8 mouse cellular contexts compared by ENCODE assay signal in the genomic region with DNA sequence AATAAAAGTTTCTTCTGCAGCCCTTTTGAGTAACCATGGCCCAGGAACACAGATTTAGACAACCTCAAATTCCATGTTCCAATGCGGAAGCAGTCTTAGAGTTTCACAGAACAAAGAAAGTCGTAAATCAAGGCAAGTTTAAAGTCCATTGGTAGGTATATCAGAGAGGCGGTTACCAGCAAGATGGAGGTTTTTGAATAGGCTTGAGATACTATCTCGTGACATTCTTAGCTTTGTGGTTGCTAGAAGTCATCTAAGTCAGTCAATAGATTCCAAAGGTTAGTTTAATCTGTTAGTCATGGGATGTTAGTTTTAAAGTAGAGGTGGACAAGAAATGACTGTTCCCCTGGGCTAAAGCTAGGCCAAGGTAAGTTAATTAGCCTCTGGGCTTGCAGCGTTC. TPM values are rescaled to one million over a fixed set of nuclear protein-coding genes. Genes with fewer than 3 reads are reported as not detected.
DNase-seq lines count a peak whose midpoint lies in the region; ATAC-seq lines count a peak whose summit lies in the region.

Gene Fgd4 (minus strand): TSS at position 89 of the 400 bp plus-strand sequence.

- ATAC-seq in embryonic facial prominence, embryonic 13.5 days (ENCODE audit: insufficient number of reproducible peaks, insufficient read depth, low FRiP score, low TSS enrichment, low read depth): no peak
- no peak for ATAC-seq in heart, embryonic 16.5 days (replicated peaks; ENCODE audit: extremely low read depth, insufficient read depth, low FRiP score)
- ATAC-seq in midbrain, embryonic 16.5 days: no peak

- H3K9me3 ChIP-seq in embryonic facial prominence, embryonic 13.5 days: no peaks in the 10 kb centered on the region
- no peaks in the 10 kb centered on the region for H3K9me3 ChIP-seq in heart, embryonic 16.5 days (replicated peaks; ENCODE audit: control insufficient read depth, low read length)
- H3K9me3 ChIP-seq in midbrain, embryonic 16.5 days (replicated peaks; ENCODE audit: control insufficient read depth, low read length, poor library complexity, severe bottlenecking): no peaks in the 10 kb centered on the region

- WGBS in embryonic facial prominence, embryonic 13.5 days: 43% methylated on average over 5 of the region's 5 CpGs
- 50% methylated on average over 5 of the region's 5 CpGs for WGBS in heart, embryonic 16.5 days
- 50% methylated on average over 5 of the region's 5 CpGs for WGBS in midbrain, embryonic 16.5 days

- H3K27ac ChIP-seq in embryonic facial prominence, embryonic 13.5 days: no peak within 1 kb of the TSS
- H3K27ac ChIP-seq in heart, embryonic 16.5 days (ENCODE audit: low read length): peak within 1 kb of the TSS; percentile 26
- H3K27ac ChIP-seq in midbrain, embryonic 16.5 days (ENCODE audit: low read length): no peak within 1 kb of the TSS

- no peak for DNase-seq in left cerebral cortex, adult 18-20 months (ENCODE audit: low spot score in 2 of 2)
- no peak for DNase-seq in left cerebral cortex, adult 11 months (ENCODE audit: low spot score)
- DNase-seq in layer of hippocampus, postnatal 36 days: no peak
- DNase-seq in right cerebral cortex, postnatal 4 days: no peak
- DNase-seq in cerebellum, postnatal 25 days: no peak

- H3K9ac ChIP-seq in embryonic facial prominence, embryonic 13.5 days: peak within 1 kb of the TSS; percentile 86
- H3K9ac ChIP-seq in heart, embryonic 16.5 days (ENCODE audit: low read length): peak within 1 kb of the TSS; percentile 88
- peak within 1 kb of the TSS; percentile 94 for H3K9ac ChIP-seq in midbrain, embryonic 16.5 days (ENCODE audit: low read depth, low read length)

- H3K4me3 ChIP-seq in embryonic facial prominence, embryonic 13.5 days: peak within 1 kb of the TSS; percentile 79
- H3K4me3 ChIP-seq in heart, embryonic 16.5 days (ENCODE audit: low read length): peak within 1 kb of the TSS; percentile 80
- peak within 1 kb of the TSS; percentile 89 for H3K4me3 ChIP-seq in midbrain, embryonic 16.5 days (ENCODE audit: low read depth, low read length)

- no peaks in the 10 kb centered on the region for H3K36me3 ChIP-seq in embryonic facial prominence, embryonic 13.5 days
- H3K36me3 ChIP-seq in heart, embryonic 16.5 days (ENCODE audit: control insufficient read depth, insufficient read depth): no peaks in the 10 kb centered on the region
- no peaks in the 10 kb centered on the region for H3K36me3 ChIP-seq in midbrain, embryonic 16.5 days (ENCODE audit: control insufficient read depth, insufficient read depth, low read length)

- peak within 1 kb of the TSS; percentile 92 for H3K4me2 ChIP-seq in embryonic facial prominence, embryonic 13.5 days
- H3K4me2 ChIP-seq in heart, embryonic 16.5 days (ENCODE audit: low read depth, low read length): peak within 1 kb of the TSS; percentile 90
- peak within 1 kb of the TSS; percentile 95 for H3K4me2 ChIP-seq in midbrain, embryonic 16.5 days (ENCODE audit: low read length)

- H3K4me1 ChIP-seq in embryonic facial prominence, embryonic 13.5 days: 0 out of 2 replicates have a peak, but pooled peaks cover 6% of the 10 kb centered on the region
- H3K4me1 ChIP-seq in heart, embryonic 16.5 days (ENCODE audit: control insufficient read depth, insufficient read depth, low read length): peaks cover 4% of the 10 kb centered on the region
- H3K4me1 ChIP-seq in midbrain, embryonic 16.5 days (ENCODE audit: control insufficient read depth, insufficient read depth, low read length): peaks cover 12% of the 10 kb centered on the region

- H3K27me3 ChIP-seq in embryonic facial prominence, embryonic 13.5 days: peaks cover 8% of the 10 kb centered on the region; the same call in 1 of the 2 replicates
- H3K27me3 ChIP-seq in heart, embryonic 16.5 days (ENCODE audit: control insufficient read depth, insufficient read depth, low read length): no peaks in the 10 kb centered on the region
- H3K27me3 ChIP-seq in midbrain, embryonic 16.5 days (ENCODE audit: control insufficient read depth, insufficient read depth, low read depth, low read length): no peaks in the 10 kb centered on the region

RNA-seq across cellular contexts. Expression of gene Fgd4, which starts in this region (rescaled TPM):
- total RNA-seq in left cerebral cortex, adult 18-20 months (2021): 10 to 100 TPM; 29.0 to 35.9 TPM
- polyA plus RNA-seq in embryonic facial prominence, embryonic 13.5 days (2015; fragmentation: Nextera tagmentation; extraction: Ambion mirVana): 4.6 and 5.1 TPM in 2 replicates
- polyA plus RNA-seq in heart, embryonic 16.5 days (2015; fragmentation: Nextera tagmentation; extraction: Ambion mirVana): 10.8 and 11.4 TPM in 2 replicates
- total RNA-seq in layer of hippocampus, postnatal 36 days (2021): 10 to 100 TPM; 49.9 to 53.2 TPM
- 17.0 and 22.3 TPM in 2 replicates for polyA plus RNA-seq in midbrain, embryonic 16.5 days (2015; fragmentation: Nextera tagmentation; extraction: Ambion mirVana)
